Mouse (Mus musculus) spleen, adult 2 months (tissue): ENCODE measurements at regions not wholly inside any gene's neighbourhood (a gene's known extent, or its start where the extent isn't known, plus 50 kb on each side); places are given as distances from the start of the nearest gene placed in this dataset.

Experiments used
- CTCF ChIP-seq: fragments of 200-500 bp; IDR thresholded peaks from 2 replicates; pipeline ENCODE4 v1.5.1; 2011; ENCODE audit warnings: mild to moderate bottlenecking, inconsistent platforms; ENCODE audit not compliant: insufficient read depth, insufficient read length, insufficient replicate concordance; ENCODE audit errors: extremely low read depth
- POLR2A ChIP-seq: fragments of 200-500 bp; IDR thresholded peaks from 2 replicates; pipeline ENCODE4 v1.6.1; 2011; ENCODE audit warnings: low read depth, low read length, inconsistent platforms

- TF ChIP-seq POLR2A (no peak), CTCF (no peak)
Measured at GRCm38 (mm10) chr17:48825212-48825913, 106.8 kb upstream of the Lrfn2 start.
